Mouse (Mus musculus) midbrain, embryonic 11.5 days (tissue): ENCODE results near the gene Ate1. TPM values are rescaled to one million over a fixed set of nuclear protein-coding genes. Genes with fewer than 3 reads are reported as not detected.

Experiments used
- ATAC-seq: fragments of 200-750 bp; cut with Nextera tagmentation; 2 replicates; pipeline ENCODE4 v1.8.0; 2017; ENCODE audit warnings: moderate TSS enrichment, moderate library complexity; ENCODE audit not compliant: low FRiP score
- DNase-seq: peaks from one replicate; pipeline ENCODE4 v3.0.0; 2015; ENCODE audit warnings: low spot score; ENCODE audit errors: missing footprints
- H3K27ac ChIP-seq: fragments of 300-500 bp; sonication (generic); 2 replicates; pipeline ENCODE4 v1.5.1; 2014; ENCODE audit warnings: low read depth, low read length
- H3K27me3 ChIP-seq: fragments of 300-500 bp; sonication (generic); 2 replicates; pipeline ENCODE4 v1.6.1; 2014; ENCODE audit warnings: mild to moderate bottlenecking, low read length, moderate library complexity, mixed read lengths; ENCODE audit not compliant: control insufficient read depth, insufficient read depth
- H3K36me3 ChIP-seq: fragments of 300-500 bp; sonication (generic); 2 replicates; pipeline ENCODE4 v1.6.1; 2014; ENCODE audit warnings: mild to moderate bottlenecking, low read length, moderate library complexity, mixed read lengths; ENCODE audit not compliant: control insufficient read depth, insufficient read depth
- H3K4me1 ChIP-seq: fragments of 300-500 bp; sonication (generic); 2 replicates; pipeline ENCODE4 v1.6.1; 2014; ENCODE audit warnings: low read length; ENCODE audit not compliant: control insufficient read depth, insufficient read depth
- H3K4me2 ChIP-seq: fragments of 300-500 bp; sonication (generic); 2 replicates; pipeline ENCODE4 v1.6.1; 2014; ENCODE audit warnings: mild to moderate bottlenecking, moderate library complexity
- H3K4me3 ChIP-seq: fragments of 300-500 bp; sonication (generic); 2 replicates; pipeline ENCODE4 v1.5.1; 2014; ENCODE audit warnings: low read depth, low read length
- H3K9ac ChIP-seq: fragments of 300-500 bp; sonication (generic); 2 replicates; pipeline ENCODE4 v1.6.1; 2014; ENCODE audit warnings: low read length
- H3K9me3 ChIP-seq: fragments of 300-500 bp; sonication (generic); 2 replicates; pipeline ENCODE4 v1.6.1; 2016; ENCODE audit warnings: low read length; ENCODE audit not compliant: control insufficient read depth
- WGBS: fragments of 180-500 bp; shearing (Covaris S2); extraction: QIAGEN DNeasy Blood & Tissue Kit; methylation state at CpG from one replicate; pipeline ENCODE4 v1.1.7; 2014; 5-methylcytosine and 5-hydroxymethylcytosine counted together
- polyA plus RNA-seq: library from polyadenylated mRNA; unstranded; fragments of >200 nt; fragmentation: Nextera tagmentation; extraction: Ambion mirVana; gene quantifications from 2 replicates; pipeline ENCODE4 v1.2.1, GENCODE M21; 2014

The Ate1 gene
- polyA plus RNA-seq, 1 experiment from 2014 or later = 57.1 TPM

DNA sequence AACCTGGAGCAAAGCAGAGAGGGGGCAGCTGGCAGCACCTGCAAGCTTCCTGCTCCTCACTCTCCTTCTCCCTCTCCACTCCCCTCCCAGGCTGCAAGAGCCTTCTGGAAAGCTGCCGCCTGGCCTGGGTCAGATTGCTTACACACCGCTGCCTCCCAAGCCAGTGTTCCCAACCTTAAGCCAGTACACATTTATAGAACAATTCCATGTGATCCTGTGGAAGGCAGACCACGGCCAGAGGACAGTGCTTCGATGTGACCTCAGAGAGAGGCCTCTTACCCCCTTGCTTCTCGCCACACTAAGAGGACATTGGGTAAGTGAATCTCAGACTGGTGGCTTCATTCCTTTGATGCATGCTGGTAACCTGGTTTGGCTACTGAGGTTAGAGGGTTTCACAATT is 32.6 kb upstream of the Ate1 start:
- DNase-seq (no peak), ATAC-seq (no peak)
- H3K27ac ChIP-seq = no peak overlapping the region
- no peak overlapping the region for H3K9ac ChIP-seq
- H3K27me3 ChIP-seq = no peaks in the 10 kb centered on the region
- H3K36me3 ChIP-seq = no peaks in the 10 kb centered on the region
- no peaks in the 10 kb centered on the region for H3K9me3 ChIP-seq
- WGBS = 65% methylated on average over 5 of the region's 5 CpGs
- no peak overlapping the region for H3K4me3 ChIP-seq
- H3K4me2 ChIP-seq = no peak overlapping the region
- H3K4me1 ChIP-seq = no peaks in the 10 kb centered on the region; the same call in 1 of the 2 replicates

DNA sequence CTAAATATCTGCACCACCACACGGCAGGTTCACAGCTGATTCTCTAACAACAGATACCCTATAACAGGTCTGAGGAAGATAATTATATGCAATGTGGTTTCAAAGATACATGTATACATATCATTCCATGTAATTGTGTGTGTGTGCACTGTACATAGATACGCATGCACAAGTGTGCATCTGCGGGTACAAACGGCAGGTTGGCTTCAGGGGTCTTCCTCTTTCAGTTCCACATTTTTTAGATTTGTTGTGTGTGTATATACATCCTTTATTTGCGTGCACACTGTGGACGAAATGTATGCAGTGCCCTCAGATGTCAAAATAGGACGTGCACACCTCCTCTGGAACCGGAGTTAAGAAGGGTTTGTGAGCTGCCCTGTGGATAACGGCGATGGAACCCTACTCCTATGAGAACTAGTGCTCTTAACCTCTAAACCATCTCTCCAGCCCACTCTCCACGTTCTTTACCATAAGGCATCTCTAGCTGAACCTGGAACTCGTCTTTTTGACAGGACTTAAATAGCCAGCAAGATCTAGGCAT is 27.5 kb upstream of the Ate1 start:
- H3K9me3 ChIP-seq = no peaks in the 10 kb centered on the region
- H3K36me3 ChIP-seq = peaks cover 9% of the 10 kb centered on the region; the same call in 1 of the 2 replicates
- H3K27ac ChIP-seq = no peak overlapping the region
- WGBS = 88% methylated on average over 12 of the region's 12 CpGs
- peaks cover 12% of the 10 kb centered on the region for H3K4me1 ChIP-seq
- DNase-seq = peak; percentile 60
- H3K4me3 ChIP-seq = peak overlapping the region; percentile 85; the same call in 1 of the 2 replicates
- no peaks in the 10 kb centered on the region for H3K27me3 ChIP-seq
- no peak overlapping the region; the same call in 1 of the 2 replicates for H3K9ac ChIP-seq
- H3K4me2 ChIP-seq = no peak overlapping the region
- no peak for ATAC-seq

DNA sequence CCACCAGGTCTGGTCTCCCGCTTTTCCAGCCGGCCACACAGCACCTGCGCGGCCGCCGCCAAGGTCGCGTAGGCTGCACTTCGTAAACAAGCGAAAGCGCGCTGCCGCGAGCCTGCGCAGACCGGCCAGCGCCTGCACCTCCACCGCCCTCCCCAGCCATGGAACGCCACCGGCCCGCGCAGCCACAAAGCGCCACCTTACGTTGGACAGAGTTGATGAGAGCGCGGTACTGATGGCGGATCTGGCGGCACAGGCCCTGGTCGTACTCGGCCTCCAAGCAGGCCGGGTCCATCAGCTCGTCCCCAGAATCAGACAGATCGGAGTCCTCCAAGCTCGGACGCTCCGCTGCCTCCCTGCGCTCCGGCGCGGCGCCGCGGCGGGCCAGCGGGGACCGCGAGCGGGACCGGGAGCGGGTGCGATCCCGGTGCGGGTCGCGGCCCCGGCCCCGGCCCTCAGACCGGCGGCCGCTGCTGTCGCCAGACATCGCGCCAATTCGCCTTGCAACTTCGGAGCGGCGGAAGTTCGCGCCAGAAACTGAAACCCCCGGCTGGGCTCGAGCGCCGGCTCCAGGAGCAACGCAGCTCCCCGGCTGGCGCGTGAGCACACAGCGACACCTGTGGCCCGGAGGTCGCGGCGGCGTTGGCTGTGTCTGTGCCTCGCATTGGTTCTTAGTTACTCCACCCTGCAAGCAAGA is 26.8 kb upstream of the Ate1 start:
- ATAC-seq (peak; percentile 94), DNase-seq (peak; percentile 99)
- under 1% methylated on average over 84 of the region's 84 CpGs for WGBS
- peak overlapping the region; percentile 98 for H3K27ac ChIP-seq
- H3K27me3 ChIP-seq = no peaks in the 10 kb centered on the region
- peak overlapping the region; percentile 97 for H3K9ac ChIP-seq
- peaks cover 12% of the 10 kb centered on the region for H3K4me1 ChIP-seq
- H3K9me3 ChIP-seq = no peaks in the 10 kb centered on the region
- H3K4me3 ChIP-seq = peak overlapping the region; percentile 85
- peaks cover 15% of the 10 kb centered on the region; the same call in 1 of the 2 replicates for H3K36me3 ChIP-seq
- peak overlapping the region; percentile 92 for H3K4me2 ChIP-seq

DNA sequence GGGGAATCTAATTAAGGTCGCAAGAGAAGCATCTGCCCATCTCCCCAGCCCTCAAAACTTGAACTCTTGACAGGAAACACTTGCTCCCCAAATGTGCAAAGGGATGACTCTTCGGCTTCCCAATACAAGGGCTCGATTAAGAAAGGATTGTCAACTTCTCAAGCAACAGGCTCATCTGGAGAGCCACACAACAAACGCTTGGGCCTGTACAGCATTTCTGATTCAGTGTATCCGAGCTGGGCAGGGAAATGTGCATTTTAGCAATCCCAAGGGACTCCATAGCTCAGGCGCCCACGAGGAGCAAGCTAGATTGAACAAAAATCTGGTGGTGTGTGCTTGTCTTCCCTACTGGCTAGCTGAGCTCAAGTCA is 26.2 kb upstream of the Ate1 start:
- 7% methylated on average over 7 of the region's 7 CpGs for WGBS
- Histone ChIP-seq H3K4me1 (peaks cover 12% of the 10 kb centered on the region), H3K4me3 (peak overlapping the region; percentile 85), H3K27ac (peak overlapping the region; percentile 98), H3K36me3 (peaks cover 15% of the 10 kb centered on the region; the same call in 1 of the 2 replicates), H3K9me3 (no peaks in the 10 kb centered on the region), H3K9ac (peak overlapping the region; percentile 97), H3K4me2 (peak overlapping the region; percentile 92), H3K27me3 (no peaks in the 10 kb centered on the region)
- DNase-seq = no peak
- no peak for ATAC-seq

DNA sequence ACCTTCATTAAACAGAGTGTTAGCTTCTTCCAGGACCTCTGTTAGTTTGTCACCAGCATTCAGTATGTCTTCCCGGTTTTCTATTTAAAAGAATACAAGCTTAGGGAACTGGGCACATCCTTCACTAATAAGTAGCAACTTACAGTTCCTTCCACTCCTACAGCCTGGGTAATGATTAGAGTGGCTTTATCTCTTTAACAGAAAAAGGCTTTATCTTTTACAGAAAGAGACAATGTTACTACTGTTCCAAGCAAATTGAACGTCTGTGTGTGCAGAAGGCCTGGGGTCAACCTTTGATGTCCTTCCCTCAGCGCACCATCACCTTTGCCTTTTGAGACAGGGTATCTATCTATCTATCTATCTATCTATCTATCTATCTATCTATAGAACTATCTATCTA is 25.7 kb upstream of the Ate1 start:
- Histone ChIP-seq H3K9ac (peak overlapping the region; percentile 97), H3K27ac (no peak overlapping the region), H3K4me3 (peak overlapping the region; percentile 85), H3K36me3 (peaks cover 15% of the 10 kb centered on the region; the same call in 1 of the 2 replicates), H3K27me3 (no peaks in the 10 kb centered on the region), H3K4me1 (peaks cover 12% of the 10 kb centered on the region), H3K4me2 (peak overlapping the region; percentile 92), H3K9me3 (no peaks in the 10 kb centered on the region)
- 67% methylated on average over 3 of the region's 3 CpGs for WGBS
- ATAC-seq (no peak), DNase-seq (peak; percentile 84)

DNA sequence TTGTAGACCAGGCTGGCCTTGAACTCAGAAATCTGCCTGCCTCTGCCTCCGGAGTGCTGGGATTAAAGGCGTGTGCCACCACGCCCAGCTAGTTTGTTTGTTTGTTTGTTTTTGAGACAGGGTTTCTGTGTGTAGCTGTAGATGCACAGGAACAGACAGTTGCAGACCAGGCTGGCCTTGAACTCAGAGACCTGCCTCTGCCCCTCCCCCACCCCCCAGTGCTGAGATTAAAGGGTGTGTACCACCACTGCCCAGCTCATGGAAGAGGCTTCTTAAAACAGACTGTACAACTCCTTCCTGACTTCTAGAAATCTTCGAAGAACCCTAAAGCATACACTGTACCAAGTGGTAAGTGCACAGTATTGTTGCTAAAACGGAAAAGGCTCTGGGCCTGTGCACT is 25.2 kb upstream of the Ate1 start:
- Histone ChIP-seq H3K36me3 (peaks cover 15% of the 10 kb centered on the region), H3K27ac (no peak overlapping the region), H3K27me3 (no peaks in the 10 kb centered on the region), H3K4me2 (peak overlapping the region; percentile 92), H3K9ac (no peak overlapping the region), H3K4me1 (peaks cover 12% of the 10 kb centered on the region), H3K4me3 (peak overlapping the region; percentile 85; the same call in 1 of the 2 replicates), H3K9me3 (no peaks in the 10 kb centered on the region)
- 91% methylated on average over 5 of the region's 5 CpGs for WGBS
- no peak for ATAC-seq
- peak; percentile 72 for DNase-seq

DNA sequence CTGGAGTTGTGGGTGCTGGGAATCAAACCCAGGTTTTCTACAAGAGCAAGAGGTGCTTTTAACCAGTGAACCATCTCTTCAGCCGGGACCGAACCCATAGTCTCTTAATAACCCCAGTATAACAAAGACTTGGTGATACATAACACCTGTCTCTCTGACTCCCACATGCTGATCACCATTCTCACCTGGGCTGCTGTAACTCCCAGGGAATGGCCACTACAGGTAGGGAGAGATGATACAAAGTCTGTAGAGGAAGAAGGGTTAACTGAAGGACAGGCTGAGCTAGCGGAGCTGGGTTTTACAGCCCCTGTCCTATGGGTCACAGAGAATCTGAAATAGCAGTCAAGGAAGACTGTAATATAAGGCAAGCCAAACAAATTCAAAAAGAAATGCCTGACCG is 23.0 kb upstream of the Ate1 start:
- H3K4me1 ChIP-seq = peaks cover 12% of the 10 kb centered on the region
- no peak overlapping the region for H3K27ac ChIP-seq
- no peak overlapping the region for H3K9ac ChIP-seq
- H3K27me3 ChIP-seq = no peaks in the 10 kb centered on the region
- WGBS = 98% methylated on average over 4 of the region's 4 CpGs
- H3K4me3 ChIP-seq = no peak overlapping the region
- H3K4me2 ChIP-seq = no peak overlapping the region
- no peaks in the 10 kb centered on the region for H3K9me3 ChIP-seq
- ATAC-seq (no peak), DNase-seq (peak; percentile 49)
- H3K36me3 ChIP-seq = peaks cover 22% of the 10 kb centered on the region

DNA sequence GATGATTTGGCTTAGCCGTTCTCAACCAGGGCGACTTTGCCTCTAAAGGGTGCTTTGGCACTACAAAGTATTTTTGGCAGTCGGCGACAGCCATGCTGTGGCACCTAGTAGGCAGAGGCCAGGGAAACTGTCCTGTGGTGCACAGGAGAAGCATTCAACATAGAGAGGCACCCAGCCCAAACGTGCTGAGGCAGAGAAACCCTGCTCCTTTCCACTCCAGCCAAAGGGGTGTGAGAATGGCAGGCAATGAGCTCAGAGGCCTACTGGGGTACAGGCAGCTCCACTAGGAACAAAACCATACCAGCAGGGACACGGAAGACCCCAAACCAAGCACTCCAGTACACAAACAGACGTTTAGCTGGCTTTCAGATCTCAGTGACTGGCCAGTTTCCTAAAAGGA is 20.0 kb upstream of the Ate1 start:
- Histone ChIP-seq H3K4me3 (no peak overlapping the region), H3K27me3 (no peaks in the 10 kb centered on the region), H3K9me3 (no peaks in the 10 kb centered on the region), H3K36me3 (peaks cover 26% of the 10 kb centered on the region), H3K4me1 (0 out of 2 replicates have a peak, but pooled peaks cover 2% of the 10 kb centered on the region), H3K4me2 (no peak overlapping the region), H3K27ac (no peak overlapping the region), H3K9ac (no peak overlapping the region)
- ATAC-seq (no peak), DNase-seq (peak; percentile 69)
- 90% methylated on average over 7 of the region's 7 CpGs for whole genome bisulfite sequencing

DNA sequence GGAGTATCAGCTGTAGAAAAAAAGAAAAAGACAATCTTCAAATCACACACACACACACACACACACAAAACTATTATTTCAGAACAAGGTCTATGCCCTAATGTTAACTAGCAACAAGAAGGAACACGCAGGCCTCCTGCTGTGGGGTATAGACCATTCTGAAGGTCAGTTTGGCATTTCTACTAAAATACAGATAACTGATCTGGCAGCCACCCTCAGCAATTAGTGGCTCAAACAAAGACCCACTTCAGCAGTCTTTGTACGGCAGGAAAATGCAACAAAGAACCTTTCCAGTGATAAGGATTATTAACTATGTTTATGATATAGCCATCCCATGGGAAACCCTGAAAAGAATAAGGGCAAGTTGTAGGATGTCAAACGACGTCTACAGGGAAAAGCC is 16.9 kb upstream of the Ate1 start:
- Histone ChIP-seq H3K27me3 (no peaks in the 10 kb centered on the region), H3K4me2 (no peak overlapping the region), H3K27ac (no peak overlapping the region), H3K9ac (no peak overlapping the region), H3K9me3 (no peaks in the 10 kb centered on the region), H3K4me1 (no peaks in the 10 kb centered on the region), H3K36me3 (peaks cover 14% of the 10 kb centered on the region), H3K4me3 (no peak overlapping the region)
- 97% methylated on average over 4 of the region's 4 CpGs for WGBS
- DNase-seq (peak; percentile 54), ATAC-seq (no peak)
